Mouse (Mus musculus) left cerebral cortex, postnatal 10 days (tissue): ENCODE measurements at regions not wholly inside any gene's neighbourhood (a gene's known extent, or its start where the extent isn't known, plus 50 kb on each side); places are given as distances from the start of the nearest gene placed in this dataset.

ENCODE experiments used
- DNase-seq, 2 experiments: peaks; one replicate each; pipeline ENCODE4 v3.0.0; 2021 to 2022; ENCODE audit warnings: low spot score in 2 of 2, mixed read lengths in 1 of 2; ENCODE audit errors: extremely low spot score in 1 of 2
- intact Hi-C: fragments of 180-260 bp; cut with DNase I; formaldehyde crosslinking; loops from one replicate; pipeline ENCODE4 v1.15.1; 2025

GRCm38 (mm10) chr15:7563279-7563678 lies 165.1 kb upstream of the Egflam start:
- DNase-seq, result no peak
- intact Hi-C loops, result no loop called here

DNA sequence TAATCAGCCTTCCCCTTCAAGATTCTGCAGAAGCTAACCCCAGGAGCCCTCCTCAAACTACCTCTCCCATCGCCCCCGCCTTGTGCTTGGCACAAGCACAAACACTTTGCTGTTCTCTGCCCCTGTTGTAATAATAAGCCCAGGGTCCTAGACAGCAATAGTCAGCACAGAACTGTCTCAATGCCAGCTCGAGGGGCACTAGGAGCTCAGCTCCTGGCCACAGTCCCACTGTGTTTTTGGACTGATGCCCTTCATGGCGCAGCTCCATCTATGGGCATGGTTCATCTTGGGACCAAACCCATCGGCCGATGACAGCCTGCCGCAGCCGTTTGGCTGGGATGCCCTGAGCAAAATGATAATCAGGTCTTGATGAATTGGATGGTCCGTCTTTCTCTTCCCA lies 165.5 kb upstream of the Egflam start:
- intact Hi-C loops, result no loop called here
- DNase-seq, result peak; percentile 38 to 57

DNA sequence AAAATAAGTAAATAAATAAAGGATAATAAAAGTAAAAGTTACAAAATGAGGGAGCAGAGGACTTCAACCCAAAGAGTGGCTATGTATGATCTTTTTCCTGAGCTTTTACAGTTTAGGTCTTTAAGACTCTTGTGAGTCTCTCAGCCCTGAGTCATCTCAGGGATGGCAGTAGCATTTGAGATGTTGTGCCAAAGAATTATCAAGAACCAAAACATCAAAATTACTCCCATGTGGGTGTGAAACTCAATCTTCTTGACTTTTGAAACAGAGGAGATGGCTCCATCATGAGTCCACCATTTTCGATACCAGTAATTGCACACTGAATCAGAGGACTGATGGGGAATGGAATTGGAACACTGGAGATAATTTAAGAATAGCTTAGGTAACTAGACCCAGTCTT lies 174.0 kb upstream of the Egflam start:
- intact Hi-C loops, result no loop called here
- no peak for DNase-seq

GRCm38 (mm10) chr15:7574264-7574663 lies 176.1 kb upstream of the Egflam start:
- intact Hi-C loops, result no loop called here
- no peak for DNase-seq

- peak in 1 of 2 experiments; percentile 2 for DNase-seq
- intact Hi-C loops, result no loop called here
Measured at GRCm38 (mm10) chr15:7574811-7575210, 176.6 kb upstream of the Egflam start.

GRCm38 (mm10) chr15:7578439-7578838 lies 180.2 kb upstream of the Egflam start:
- intact Hi-C loops, result no loop called here
- DNase-seq, result no peak

DNA sequence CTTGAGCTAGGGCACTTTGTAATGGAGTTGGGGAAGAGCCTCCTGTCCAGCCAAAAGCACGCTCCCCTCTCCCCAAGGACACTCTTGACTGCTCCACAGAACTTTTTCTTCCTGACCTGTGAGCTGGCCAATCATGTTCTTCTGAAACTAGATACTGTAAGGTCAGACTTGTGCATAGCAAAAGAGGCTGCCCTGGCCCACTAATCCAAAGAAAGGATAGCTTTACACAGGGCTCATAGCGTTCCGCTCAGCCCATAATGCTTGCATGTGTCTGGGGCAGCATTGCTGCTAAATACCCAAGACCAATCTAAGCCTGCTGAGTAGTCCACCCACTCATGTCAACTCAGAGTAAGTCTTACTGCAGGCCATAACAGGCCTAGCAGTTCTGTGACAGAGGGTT lies 189.0 kb upstream of the Egflam start:
- DNase-seq, result no peak

DNA sequence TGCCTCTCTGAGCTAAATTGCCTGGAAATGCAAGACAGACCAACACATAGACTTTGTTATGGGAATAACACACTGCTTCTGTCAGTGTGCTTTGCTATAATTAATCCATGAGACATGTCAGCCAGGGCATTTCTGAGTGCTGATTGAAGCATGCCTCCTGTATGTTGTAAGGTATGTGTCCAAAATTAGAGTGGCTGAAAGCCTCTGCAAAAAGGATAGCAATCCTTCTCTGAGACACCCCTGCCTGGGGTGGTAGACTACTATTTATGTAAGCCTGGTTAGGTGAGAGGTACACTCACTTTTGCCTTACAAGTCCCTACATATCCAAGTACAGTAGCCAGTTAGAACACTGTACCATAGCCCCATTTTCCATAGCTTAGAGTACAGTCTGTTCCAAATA lies 193.3 kb upstream of the Egflam start:
- intact Hi-C loops, result no loop called here
- DNase-seq, result no peak

More for the DNA sequence above, 189.0 kb upstream of the Egflam start:
- intact Hi-C loops, result no loop called here

- DNase-seq, result no peak
- intact Hi-C loops, result no loop called here
Measured at GRCm38 (mm10) chr15:7597335-7597734, 199.1 kb upstream of the Egflam start.

GRCm38 (mm10) chr15:7597805-7598204 lies 199.6 kb upstream of the Egflam start:
- DNase-seq, result no peak
- intact Hi-C loops, result no loop called here

GRCm38 (mm10) chr15:7601540-7601939 lies 203.3 kb upstream of the Egflam start:
- no peak for DNase-seq
- intact Hi-C loops, result no loop called here

GRCm38 (mm10) chr15:7604847-7605246 lies 205.8 kb upstream of the Gdnf start:
- no peak for DNase-seq
- intact Hi-C loops, result no loop called here

- intact Hi-C loops, result no loop called here
- no peak for DNase-seq
Measured at GRCm38 (mm10) chr15:7617954-7618353, 192.7 kb upstream of the Gdnf start.

GRCm38 (mm10) chr15:7623026-7623425 lies 187.6 kb upstream of the Gdnf start:
- no peak for DNase-seq
- intact Hi-C loops, result no loop called here

- intact Hi-C loops, result no loop called here
- no peak for DNase-seq
Measured at GRCm38 (mm10) chr15:7624689-7625472, 185.8 kb upstream of the Gdnf start.

DNA sequence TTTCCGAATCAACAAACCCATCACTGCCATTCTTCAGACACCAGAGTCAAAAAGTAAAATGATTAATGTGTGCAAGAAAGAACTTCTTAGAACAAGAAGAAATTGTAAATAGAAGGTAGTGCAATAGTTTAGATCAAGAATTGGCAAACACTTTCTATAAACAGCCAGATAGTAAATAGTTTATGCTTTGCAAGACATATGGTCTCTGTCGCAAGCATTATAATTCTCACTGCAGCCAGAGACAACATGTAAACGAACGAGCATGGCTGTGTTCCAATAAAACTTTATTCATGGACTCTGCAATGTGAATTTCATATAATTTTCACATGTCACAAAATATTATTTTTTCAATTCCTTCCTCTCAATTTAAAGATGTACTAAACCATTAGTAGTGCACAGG lies 180.8 kb upstream of the Gdnf start:
- no peak for DNase-seq
- intact Hi-C loops, result no loop called here

DNA sequence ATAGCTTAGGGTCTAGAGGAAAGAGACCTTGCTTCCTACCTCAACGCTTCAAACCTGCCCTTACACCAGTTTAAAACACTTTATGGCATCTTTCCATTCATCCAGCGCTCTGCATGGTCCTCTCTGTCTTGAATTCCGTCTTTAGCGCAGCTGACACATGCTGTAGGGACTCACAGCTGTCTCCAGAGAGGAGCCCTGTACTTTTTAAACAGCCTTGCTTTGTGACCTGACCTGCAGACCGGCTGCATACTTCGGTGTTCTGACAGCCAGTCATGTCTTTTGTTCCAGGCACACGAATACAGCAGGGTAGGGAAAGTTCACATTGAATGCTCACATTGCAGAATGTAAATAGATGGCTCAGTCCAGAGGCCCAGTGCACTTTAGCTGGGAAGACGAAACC lies 175.4 kb upstream of the Gdnf start:
- DNase-seq, result no peak
- intact Hi-C loops, result no loop called here

- peak in 1 of 2 experiments; percentile 13 for DNase-seq
- intact Hi-C loops, result no loop called here
Measured at GRCm38 (mm10) chr15:7639444-7639843, 171.2 kb upstream of the Gdnf start.

GRCm38 (mm10) chr15:7642075-7642474 lies 168.6 kb upstream of the Gdnf start:
- intact Hi-C loops, result no loop called here
- DNase-seq, result no peak

GRCm38 (mm10) chr15:7650705-7651104 lies 159.9 kb upstream of the Gdnf start:
- intact Hi-C loops, result no loop called here
- DNase-seq, result no peak

GRCm38 (mm10) chr15:7663888-7664287 lies 146.8 kb upstream of the Gdnf start:
- intact Hi-C loops, result no loop called here
- DNase-seq, result no peak
